Comparison of ENCODE assay signal across 25 mouse cellular contexts in the genomic region with DNA sequence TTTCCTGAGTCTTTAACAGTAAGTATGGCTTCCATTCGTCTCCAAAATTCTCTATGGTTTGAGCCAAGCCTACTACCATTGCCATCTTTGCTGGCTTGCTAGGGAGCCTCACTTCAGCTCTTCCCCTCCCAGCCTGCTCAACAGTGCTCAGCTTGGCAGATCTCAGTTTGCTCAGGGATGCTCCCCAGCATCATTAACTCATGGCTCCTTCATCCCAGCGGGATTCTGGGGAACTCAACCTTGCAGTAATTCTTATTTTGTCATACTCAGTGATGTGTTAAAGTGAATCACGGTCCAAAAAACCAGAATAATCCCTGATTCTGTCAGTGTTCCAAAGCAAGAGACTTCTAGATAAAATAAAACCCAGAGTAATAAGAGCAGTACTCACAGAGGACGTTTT.
"Had no signal": no experiment of that assay in that cellular context is flagged by ENCODE, and none has a peak within 500 bp of the region (broad histone marks: within the 10 kb centered on the region; RNA-seq: fewer than 3 reads in every experiment).

No protein-coding gene starts in this region.

- H3K9ac ChIP-seq: kidney, embryonic 15.5 days; limb, embryonic 13.5 days; liver, embryonic 12.5 days; liver, embryonic 15.5 days; lung, embryonic 15.5 days; midbrain, embryonic 13.5 days; neural tube, embryonic 12.5 days; neural tube, embryonic 15.5 days had no signal

- H3K9me3 ChIP-seq: kidney, embryonic 15.5 days; limb, embryonic 10.5 days; limb, embryonic 13.5 days; liver, embryonic 12.5 days; liver, embryonic 15.5 days; lung, embryonic 15.5 days; midbrain, embryonic 10.5 days; midbrain, embryonic 13.5 days; neural tube, embryonic 12.5 days; neural tube, embryonic 15.5 days had no signal

- H3K27ac ChIP-seq: kidney, embryonic 15.5 days; limb, embryonic 10.5 days; limb, embryonic 13.5 days; liver, embryonic 12.5 days; liver, embryonic 15.5 days; lung, embryonic 15.5 days; midbrain, embryonic 10.5 days; midbrain, embryonic 13.5 days; neural tube, embryonic 12.5 days; neural tube, embryonic 15.5 days; stomach, postnatal 0 days had no signal

- ATAC-seq: liver, embryonic 12.5 days; midbrain, embryonic 13.5 days had no signal

- H3K4me3 ChIP-seq: kidney, embryonic 15.5 days; limb, embryonic 10.5 days; limb, embryonic 13.5 days; liver, embryonic 12.5 days; liver, embryonic 15.5 days; lung, embryonic 15.5 days; megakaryocyte, embryonic 14.5 days; midbrain, embryonic 10.5 days; midbrain, embryonic 13.5 days; neural tube, embryonic 12.5 days; neural tube, embryonic 15.5 days had no signal

- H3K4me1 ChIP-seq: kidney, embryonic 15.5 days; limb, embryonic 13.5 days; liver, embryonic 12.5 days; liver, embryonic 15.5 days; lung, embryonic 15.5 days; megakaryocyte, embryonic 14.5 days; neural tube, embryonic 12.5 days; neural tube, embryonic 15.5 days had no signal

- H3K36me3 ChIP-seq: kidney, embryonic 15.5 days; limb, embryonic 10.5 days; limb, embryonic 13.5 days; liver, embryonic 12.5 days; liver, embryonic 15.5 days; lung, embryonic 15.5 days; midbrain, embryonic 10.5 days; midbrain, embryonic 13.5 days; neural tube, embryonic 12.5 days; neural tube, embryonic 15.5 days had no signal

- H3K27me3 ChIP-seq: kidney, embryonic 15.5 days; limb, embryonic 13.5 days; liver, embryonic 12.5 days; liver, embryonic 15.5 days; lung, embryonic 15.5 days; megakaryocyte, embryonic 14.5 days; midbrain, embryonic 13.5 days; neural tube, embryonic 12.5 days; neural tube, embryonic 15.5 days had no signal

- H3K4me2 ChIP-seq: kidney, embryonic 15.5 days; limb, embryonic 13.5 days; liver, embryonic 12.5 days; liver, embryonic 15.5 days; lung, embryonic 15.5 days; midbrain, embryonic 13.5 days; neural tube, embryonic 12.5 days; neural tube, embryonic 15.5 days had no signal

- DNase-seq: kidney, postnatal 10 days; kidney, postnatal 36 days; layer of hippocampus, postnatal 36 days; liver; lung, adult 18-20 months; lung, postnatal 10 days; lung, postnatal 36 days; right cerebral cortex, adult 18-20 months; right cerebral cortex, postnatal 14 days; right cerebral cortex, postnatal 4 days; thymus, adult 2 months; thymus, postnatal 14 days; thymus, postnatal 4 days had no signal
